Mouse (Mus musculus) CH12.LX (cell line): ENCODE measurements around the gene Scarb1. TPM values are rescaled to one million over a fixed set of nuclear protein-coding genes. Genes with fewer than 3 reads are reported as not detected.
A peak's percentile ranks its signal among the peaks of the same experiment; 100 is the strongest.

Experiments
- DNase-seq: peaks from one replicate; pipeline ENCODE4 v3.0.0-alpha.2; 2013; ENCODE audit errors: extremely low read depth
- H3K27ac ChIP-seq: 2 replicates; pipeline ENCODE4 v1.5.1; 2012; ENCODE audit warnings: low read depth, mild to moderate bottlenecking, control low read depth, moderate library complexity; ENCODE audit not compliant: insufficient read depth
- H3K27me3 ChIP-seq: replicated peaks from 2 replicates; pipeline ENCODE3; 2012; ENCODE audit warnings: inconsistent platforms
- H3K36me3 ChIP-seq, 2 experiments: replicated peaks in 1 of 2; 2 replicates each; pipeline versions ENCODE3 to v1.6.1; 2012; ENCODE audit warnings: inconsistent platforms in 1 of 2, low read length in 1 of 2, mild to moderate bottlenecking in 1 of 2, mixed read lengths in 1 of 2, moderate library complexity in 1 of 2; ENCODE audit not compliant: control insufficient read depth in 1 of 2, insufficient read depth in 1 of 2
- H3K4me1 ChIP-seq, 2 experiments: 2 replicates each; pipeline ENCODE4 v1.6.1; 2012; ENCODE audit warnings: inconsistent platforms in 1 of 2, moderate library complexity in 1 of 2; ENCODE audit not compliant: insufficient read depth in 2 of 2, control insufficient read depth in 1 of 2
- H3K4me2 ChIP-seq: 2 replicates; pipeline ENCODE4 v1.6.1; 2012; ENCODE audit warnings: low read depth, mild to moderate bottlenecking, control low read depth; ENCODE audit not compliant: poor library complexity, insufficient read depth, severe bottlenecking
- H3K4me3 ChIP-seq, 3 experiments: fragments of 150-350 bp in 1 of 3; sonication (generic) in 1 of 3; replicated peaks in 1 of 3; 2 replicates each; pipeline versions ENCODE3 to v1.5.1; 2011 to 2012; ENCODE audit warnings: low read depth in 2 of 3, low read length in 2 of 3, mild to moderate bottlenecking in 2 of 3, moderate library complexity in 2 of 3, control low read depth in 1 of 3, improper control_type of control experiment in 1 of 3, inconsistent platforms in 1 of 3, mixed read lengths in 1 of 3; ENCODE audit not compliant: poor library complexity in 1 of 3
- H3K79me2 ChIP-seq: replicated peaks from 2 replicates; pipeline ENCODE4 v1.6.1; 2012; ENCODE audit warnings: mild to moderate bottlenecking, moderate library complexity; ENCODE audit not compliant: control insufficient read depth, poor library complexity, insufficient read depth, severe bottlenecking; ENCODE audit errors: extremely low read depth
- H3K9ac ChIP-seq: 2 replicates; pipeline ENCODE4 v1.6.1; 2012; ENCODE audit warnings: low read depth, mild to moderate bottlenecking, control low read depth, moderate library complexity; ENCODE audit not compliant: insufficient read depth
- H3K9me3 ChIP-seq: replicated peaks from 2 replicates; pipeline ENCODE3; 2012; ENCODE audit warnings: low read length, inconsistent platforms, mixed read lengths
- BHLHE40 ChIP-seq: IDR thresholded peaks from 2 replicates; pipeline ENCODE4 v1.6.1; 2011; ENCODE audit warnings: mild to moderate bottlenecking, low read depth, low read length, improper control_type of control experiment
- CHD2 ChIP-seq: IDR thresholded peaks from 2 replicates; pipeline ENCODE4 v1.6.1; 2011; ENCODE audit warnings: low read length, improper control_type of control experiment
- ETS1 ChIP-seq: conservative IDR thresholded peaks from 2 replicates; pipeline ENCODE4 v1.6.1; 2012; ENCODE audit warnings: low read depth, mild to moderate bottlenecking, inconsistent platforms, low read length, improper control_type of control experiment, moderate library complexity
- HCFC1 ChIP-seq: IDR thresholded peaks from 2 replicates; pipeline ENCODE4 v1.6.1; 2012; ENCODE audit warnings: low read depth, mild to moderate bottlenecking, inconsistent platforms, low read length, improper control_type of control experiment
- MAX ChIP-seq: IDR thresholded peaks from 2 replicates; pipeline ENCODE4 v1.6.1; 2011; ENCODE audit warnings: low read length, improper control_type of control experiment
- MAZ ChIP-seq: IDR thresholded peaks from 2 replicates; pipeline ENCODE4 v1.6.1; 2012; ENCODE audit warnings: low read depth, mild to moderate bottlenecking, inconsistent platforms, low read length, improper control_type of control experiment, moderate library complexity
- MYC ChIP-seq: IDR thresholded peaks from 2 replicates; pipeline ENCODE4 v1.6.1; 2011; ENCODE audit warnings: low read depth, mild to moderate bottlenecking, improper control_type of control experiment, low read length
- NRF1 ChIP-seq: IDR thresholded peaks from 2 replicates; pipeline ENCODE4 v1.6.1; 2014; ENCODE audit warnings: low read depth, mild to moderate bottlenecking, inconsistent platforms, low read length, improper control_type of control experiment, moderate library complexity
- POLR2A ChIP-seq: IDR thresholded peaks from 2 replicates; pipeline ENCODE4 v1.6.1; 2011; ENCODE audit warnings: low read depth, mild to moderate bottlenecking, improper control_type of control experiment, low read length
- TBP ChIP-seq: conservative IDR thresholded peaks from 2 replicates; pipeline ENCODE4 v1.6.1; 2011; ENCODE audit warnings: low read depth, low read length, improper control_type of control experiment
- UBTF ChIP-seq: IDR thresholded peaks from 2 replicates; pipeline ENCODE4 v1.6.1; 2012; ENCODE audit warnings: low read depth, mild to moderate bottlenecking, inconsistent platforms, low read length, improper control_type of control experiment, moderate library complexity
- USF2 ChIP-seq: conservative IDR thresholded peaks from 2 replicates; pipeline ENCODE4 v1.6.1; 2011; ENCODE audit warnings: low read depth, low read length, improper control_type of control experiment
- ZC3H11A ChIP-seq: IDR thresholded peaks from 2 replicates; pipeline ENCODE4 v1.6.1; 2012; ENCODE audit warnings: low read depth, mild to moderate bottlenecking, inconsistent platforms, low read length, improper control_type of control experiment
- ZNF384 ChIP-seq: IDR thresholded peaks from 2 replicates; pipeline ENCODE4 v1.6.1; 2012; ENCODE audit warnings: low read depth, low read length, improper control_type of control experiment, inconsistent platforms
- dilution Hi-C: fragments of 300-500 bp; cut with MboI; formaldehyde crosslinking; loops from 2 replicates; pipeline ENCODE4 v1.14.3; 2020; ENCODE audit warnings: low sequenced_read_pairs; ENCODE audit not compliant: extremely low pct_unique_long_range_greater_than_20kb, extremely low pct_ligation_motif_present
- in situ Hi-C: fragments of 300-500 bp; cut with MboI; formaldehyde crosslinking; loops from 3 replicates; pipeline ENCODE4 v1.14.3; 2019; ENCODE audit warnings: low sequenced_read_pairs, low pct_ligation_motif_present, low pct_unique_long_range_greater_than_20kb, mixed read lengths
- polyA plus RNA-seq: library from polyadenylated mRNA; unstranded; fragments of >175 nt; gene quantifications from 2 replicates; pipeline ENCODE4 v1.2.1, GENCODE M21; 2012; ENCODE audit warnings: low read depth; ENCODE audit not compliant: insufficient read length
- total RNA-seq, 2 experiments: library from RNA; depleted of rRNA; stranded (reverse); fragments of 300-350 nt in 1 of 2; fragments of >200 nt in 1 of 2; gene quantifications; 2 replicates each; pipeline ENCODE4 v1.2.3; 2012 to 2014

Gene Scarb1
- total and polyA plus RNA-seq, 3 experiments: 11.6 to 24.7 (median 20.0) TPM

- dilution Hi-C loops: no loop called here
- Histone ChIP-seq H3K36me3 (no peaks in the 10 kb centered on the region), H3K79me2 (no peaks in the 10 kb centered on the region), H3K4me2 (no peak overlapping the region), H3K9ac (no peak overlapping the region), H3K9me3 (peaks cover 17% of the 10 kb centered on the region), H3K4me1 (peaks cover 2 to 13% of the 10 kb centered on the region in 2 experiments; a peak in 2 of 4 replicates), H3K27me3 (no peaks in the 10 kb centered on the region), H3K27ac (no peak overlapping the region), H3K4me3 (no peak overlapping the region)
- DNase-seq: no peak
- TF ChIP-seq MAX (no peak), POLR2A (no peak), USF2 (no peak), MAZ (no peak), TBP (no peak), ETS1 (no peak), MYC (no peak), ZNF384 (no peak), NRF1 (no peak), BHLHE40 (no peak), CHD2 (no peak), UBTF (no peak)
- in situ Hi-C loops: no loop called here
Measured at GRCm38 (mm10) chr5:125363894-125364293, 23.0 kb upstream of the Scarb1 start.

DNA sequence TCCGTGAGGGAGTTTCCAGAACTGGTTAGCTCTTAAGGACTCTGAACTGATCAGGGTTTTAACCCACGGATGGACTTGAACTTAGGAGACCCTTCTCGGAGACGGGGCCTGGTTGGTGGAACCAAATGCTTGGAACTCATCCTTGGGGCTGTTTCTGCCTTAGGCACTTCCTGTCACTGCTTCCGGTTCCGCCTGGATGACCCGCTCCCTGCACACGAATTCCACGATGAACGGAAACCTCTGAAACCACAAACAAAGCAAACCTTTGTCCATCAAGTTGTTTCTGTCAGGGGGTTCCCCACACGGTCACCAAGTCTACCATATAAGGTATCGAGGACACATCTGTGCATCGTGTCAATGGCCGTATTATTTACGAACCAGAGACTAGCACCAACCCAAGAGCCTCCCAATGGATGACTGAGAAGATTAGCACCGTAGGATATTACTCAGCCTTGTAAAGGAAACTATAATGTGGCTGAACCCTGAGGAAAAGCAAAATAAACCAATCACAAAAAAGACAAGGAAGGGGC, 20.2 kb upstream of the Scarb1 start:
- in situ Hi-C loops: no loop called here
- no peaks in the 10 kb centered on the region for H3K79me2 ChIP-seq
- H3K4me3 ChIP-seq: no peak overlapping the region
- TF ChIP-seq BHLHE40: peak; percentile 5; the same call in 1 of the 2 replicates
- no peak for TF ChIP-seq ZC3H11A
- TF ChIP-seq, all 38 proteins: peak for 1
- no peak overlapping the region for H3K9ac ChIP-seq
- no peak overlapping the region for H3K27ac ChIP-seq
- no peaks in the 10 kb centered on the region for H3K27me3 ChIP-seq
- H3K36me3 ChIP-seq: no peaks in the 10 kb centered on the region
- no peak for DNase-seq
- peaks cover 2 to 21% of the 10 kb centered on the region in 2 experiments; a peak in 3 of 4 replicates for H3K4me1 ChIP-seq
- dilution Hi-C loops: no loop called here
- no peak overlapping the region for H3K4me2 ChIP-seq
- H3K9me3 ChIP-seq: peaks cover 17% of the 10 kb centered on the region

DNA sequence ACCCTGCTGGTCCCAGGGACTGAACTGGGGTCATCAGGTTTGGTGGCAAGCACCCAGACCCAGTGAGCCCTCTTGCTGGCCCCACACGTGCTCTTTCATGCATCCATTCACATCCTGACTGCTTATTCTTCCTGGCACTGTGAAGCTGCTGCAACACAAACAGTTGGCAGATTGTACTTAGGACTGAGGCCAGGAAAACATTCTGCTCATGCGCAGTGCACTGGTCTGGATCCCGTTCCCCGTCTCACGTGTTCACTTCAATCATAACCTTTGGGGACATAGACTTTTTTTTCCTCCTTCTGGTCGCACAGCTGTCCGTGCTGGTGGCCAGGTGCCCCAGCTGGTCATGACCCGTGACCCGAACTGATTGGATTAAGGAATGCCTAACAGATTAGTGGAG, 19.7 kb upstream of the Scarb1 start:
- H3K4me2 ChIP-seq: no peak overlapping the region

More for the DNA sequence above, 19.7 kb upstream of the Scarb1 start:
- Histone ChIP-seq H3K4me1 (peaks cover 4 to 24% of the 10 kb centered on the region in 2 experiments; a peak in 3 of 4 replicates), H3K9me3 (peaks cover 17% of the 10 kb centered on the region), H3K36me3 (no peaks in the 10 kb centered on the region), H3K4me3 (no peak overlapping the region), H3K9ac (no peak overlapping the region), H3K27ac (no peak overlapping the region), H3K79me2 (no peaks in the 10 kb centered on the region), H3K27me3 (no peaks in the 10 kb centered on the region)
- in situ Hi-C loops (no loop called here), dilution Hi-C loops (no loop called here)
- TF ChIP-seq HCFC1: no peak
- no peak for DNase-seq
